Mouse (Mus musculus): ENCODE data around the gene Sox6. TPM values are rescaled to one million over a fixed set of nuclear protein-coding genes. Genes with fewer than 3 reads are reported as not detected.

Gene Sox6
- polyA plus RNA-seq, 1 experiment: 4.6 TPM

DNA sequence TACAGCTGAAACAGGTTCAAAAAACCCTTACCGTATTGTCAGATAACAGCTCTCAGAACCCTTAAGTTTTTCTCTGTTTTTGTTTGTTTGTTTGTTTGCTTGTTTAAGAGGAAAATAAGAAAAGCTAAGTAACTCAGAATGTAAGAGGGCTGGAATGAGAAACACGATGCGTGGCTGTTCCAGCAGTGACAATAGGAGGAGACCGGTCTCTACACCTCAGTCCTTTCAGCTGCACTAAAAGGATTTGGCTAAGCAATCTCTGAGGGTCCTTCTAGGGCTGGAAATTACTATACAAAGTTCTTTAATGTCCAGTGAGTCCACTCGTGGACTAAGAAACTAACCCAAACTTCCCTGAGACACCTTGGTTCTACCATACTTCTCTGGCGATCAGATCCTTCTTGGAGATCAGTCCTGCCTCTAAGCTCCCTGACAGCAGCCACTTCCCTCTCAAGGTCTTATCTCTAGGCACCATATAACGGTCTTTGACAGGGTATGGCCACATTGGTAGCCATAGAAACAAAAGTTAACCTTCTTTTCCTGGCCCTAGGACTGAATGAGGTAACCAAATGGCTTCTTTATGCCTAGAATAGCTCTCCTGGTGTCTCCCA, 488.3 kb downstream of the Sox6 start:
- Histone ChIP-seq H3K4me3 (replicated peaks; ENCODE audit: insufficient read depth, low read depth, low read length) (no peak overlapping the region), H3K4me1 (ENCODE audit: control insufficient read depth, insufficient read depth, low read length) (no peaks in the 10 kb centered on the region), H3K27me3 (ENCODE audit: control insufficient read depth, insufficient read depth, low read length) (no peaks in the 10 kb centered on the region), H3K27ac (ENCODE audit: insufficient read depth, low read length) (no peak overlapping the region)
- WGBS: 78% methylated on average over 7 of the region's 7 CpGs
- no peak for TF ChIP-seq POLR2A (IDR thresholded peaks at IDR 0.05; ENCODE audit: borderline replicate concordance, insufficient read depth, low read length)
- TF ChIP-seq CTCF (IDR thresholded peaks at IDR 0.05; ENCODE audit: borderline replicate concordance, insufficient read depth, low read depth, low read length): no peak
- DNase-seq: no peak

DNA sequence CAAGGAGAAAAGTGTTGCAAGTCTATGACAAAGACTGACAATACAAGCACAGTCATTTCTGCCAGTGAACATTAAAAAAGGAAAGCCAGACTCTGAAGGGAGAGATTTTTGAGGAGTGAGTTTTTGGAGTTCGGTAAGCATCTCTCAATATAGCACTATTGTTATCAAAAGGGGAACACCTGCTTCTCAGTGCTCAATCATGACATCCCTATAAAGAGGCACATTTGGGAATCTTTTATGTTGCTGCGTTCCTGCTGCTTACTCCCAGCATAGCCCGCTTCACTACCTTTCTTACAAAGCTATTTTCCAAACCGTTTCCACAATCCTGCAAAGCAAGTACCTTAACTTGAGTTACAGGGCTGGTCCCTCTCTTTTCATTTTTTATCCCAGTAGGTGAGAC, 488.9 kb downstream of the Sox6 start:
- Histone ChIP-seq H3K4me3 (replicated peaks; ENCODE audit: insufficient read depth, low read depth, low read length) (no peak overlapping the region), H3K4me1 (ENCODE audit: control insufficient read depth, insufficient read depth, low read length) (no peaks in the 10 kb centered on the region), H3K27ac (ENCODE audit: insufficient read depth, low read length) (no peak overlapping the region), H3K27me3 (ENCODE audit: control insufficient read depth, insufficient read depth, low read length) (no peaks in the 10 kb centered on the region)
- WGBS: 90% methylated on average over 4 of the region's 4 CpGs
- TF ChIP-seq POLR2A (IDR thresholded peaks at IDR 0.05; ENCODE audit: borderline replicate concordance, insufficient read depth, low read length): no peak
- no peak for TF ChIP-seq CTCF (IDR thresholded peaks at IDR 0.05; ENCODE audit: borderline replicate concordance, insufficient read depth, low read depth, low read length)
- no peak for DNase-seq

DNA sequence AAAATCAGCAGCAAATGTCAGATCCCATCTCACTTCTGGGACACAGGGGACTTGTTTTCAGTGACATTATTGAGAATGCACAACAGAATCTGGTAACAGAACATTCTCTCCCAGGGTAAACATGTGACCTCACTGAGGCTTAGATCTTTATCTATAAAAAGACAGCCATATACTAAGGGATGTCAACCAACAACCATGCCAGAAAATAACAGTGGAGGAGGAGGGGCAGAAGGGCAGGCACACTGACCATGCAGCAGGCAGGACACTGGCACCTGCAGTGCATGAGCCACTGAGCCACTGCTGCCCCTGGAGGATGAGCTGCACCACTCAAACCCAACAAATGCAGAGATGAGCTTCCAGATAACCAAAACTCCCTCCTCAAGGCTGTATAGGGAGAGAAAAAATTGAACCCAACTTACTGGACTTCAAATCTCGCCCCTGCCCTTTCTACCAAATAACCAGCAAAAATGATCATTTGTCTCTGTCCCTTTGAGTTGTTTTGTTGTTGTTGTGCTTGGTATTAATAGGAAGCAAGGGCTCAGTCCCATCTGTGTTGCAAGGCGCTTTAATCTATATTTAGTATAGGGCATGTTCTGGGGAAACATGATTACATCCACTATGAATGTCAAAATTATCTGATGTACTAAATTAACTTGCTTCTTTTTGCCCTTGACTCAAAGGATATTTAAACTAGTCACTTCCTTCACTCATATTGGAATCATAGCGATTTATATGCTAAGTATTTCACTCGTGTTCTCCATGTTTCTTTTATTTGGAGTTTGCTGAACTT, 492.8 kb downstream of the Sox6 start:
- H3K4me1 ChIP-seq (ENCODE audit: control insufficient read depth, insufficient read depth, low read length): no peaks in the 10 kb centered on the region
- no peak for DNase-seq
- TF ChIP-seq POLR2A (IDR thresholded peaks at IDR 0.05; ENCODE audit: borderline replicate concordance, insufficient read depth, low read length) (no peak), CTCF (IDR thresholded peaks at IDR 0.05; ENCODE audit: borderline replicate concordance, insufficient read depth, low read depth, low read length) (no peak)
- H3K27me3 ChIP-seq (ENCODE audit: control insufficient read depth, insufficient read depth, low read length): no peaks in the 10 kb centered on the region
- H3K4me3 ChIP-seq (replicated peaks; ENCODE audit: insufficient read depth, low read depth, low read length): no peak overlapping the region
- WGBS: 91% methylated on average over 4 of the region's 4 CpGs
- no peak overlapping the region for H3K27ac ChIP-seq (ENCODE audit: insufficient read depth, low read length)

DNA sequence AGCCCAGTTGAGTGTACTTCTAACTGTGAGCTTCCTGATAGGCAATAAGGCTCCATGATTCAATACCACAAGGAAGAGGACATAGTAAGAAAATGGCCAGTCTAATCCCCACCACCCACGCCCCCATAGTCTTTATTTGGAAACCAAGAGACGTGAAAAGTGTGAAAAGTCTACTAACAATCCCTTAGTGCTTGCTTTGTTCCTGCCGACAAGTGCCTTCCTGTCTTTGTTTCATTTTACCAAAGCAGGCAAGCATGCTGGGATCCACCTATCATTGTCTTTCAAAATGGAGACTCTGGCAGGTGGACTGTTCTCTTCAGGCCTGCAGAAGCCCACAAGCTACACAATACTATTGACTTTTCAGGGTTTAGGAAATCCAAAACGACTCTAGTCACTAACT, 495.0 kb downstream of the Sox6 start:
- Histone ChIP-seq H3K4me1 (ENCODE audit: control insufficient read depth, insufficient read depth, low read length) (no peaks in the 10 kb centered on the region), H3K27ac (ENCODE audit: insufficient read depth, low read length) (no peak overlapping the region), H3K27me3 (ENCODE audit: control insufficient read depth, insufficient read depth, low read length) (no peaks in the 10 kb centered on the region), H3K4me3 (replicated peaks; ENCODE audit: insufficient read depth, low read depth, low read length) (no peak overlapping the region)
- TF ChIP-seq CTCF (IDR thresholded peaks at IDR 0.05; ENCODE audit: borderline replicate concordance, insufficient read depth, low read depth, low read length) (no peak), POLR2A (IDR thresholded peaks at IDR 0.05; ENCODE audit: borderline replicate concordance, insufficient read depth, low read length) (no peak)
- WGBS: 67% methylated on average over 4 of the region's 4 CpGs
- no peak for DNase-seq

DNA sequence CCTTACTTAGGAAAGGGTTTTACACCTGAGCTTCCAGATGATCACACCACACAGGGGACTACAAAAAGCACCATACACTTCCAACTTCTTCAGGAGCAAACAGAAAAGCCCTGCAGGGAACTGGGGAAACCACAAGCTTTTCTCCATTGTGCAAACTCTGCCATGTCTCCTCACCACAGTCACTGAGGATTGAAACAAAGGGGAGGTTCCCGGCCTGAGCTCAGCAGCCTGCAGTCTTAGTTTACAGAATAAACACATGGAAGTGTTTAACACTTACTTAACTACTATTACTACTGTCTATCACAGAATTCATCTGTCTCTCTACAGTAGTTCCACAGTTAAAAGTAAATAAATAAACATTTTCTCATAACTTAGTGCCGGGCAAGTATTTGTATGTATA, 498.3 kb downstream of the Sox6 start:
- no peak overlapping the region for H3K27ac ChIP-seq (ENCODE audit: insufficient read depth, low read length)
- H3K4me3 ChIP-seq (replicated peaks; ENCODE audit: insufficient read depth, low read depth, low read length): no peak overlapping the region
- H3K27me3 ChIP-seq (ENCODE audit: control insufficient read depth, insufficient read depth, low read length): no peaks in the 10 kb centered on the region
- H3K4me1 ChIP-seq (ENCODE audit: control insufficient read depth, insufficient read depth, low read length): no peaks in the 10 kb centered on the region
- WGBS: 62% methylated on average over 2 of the region's 2 CpGs
- no peak for DNase-seq
- TF ChIP-seq POLR2A (IDR thresholded peaks at IDR 0.05; ENCODE audit: borderline replicate concordance, insufficient read depth, low read length) (no peak), CTCF (IDR thresholded peaks at IDR 0.05; ENCODE audit: borderline replicate concordance, insufficient read depth, low read depth, low read length) (no peak)

DNA sequence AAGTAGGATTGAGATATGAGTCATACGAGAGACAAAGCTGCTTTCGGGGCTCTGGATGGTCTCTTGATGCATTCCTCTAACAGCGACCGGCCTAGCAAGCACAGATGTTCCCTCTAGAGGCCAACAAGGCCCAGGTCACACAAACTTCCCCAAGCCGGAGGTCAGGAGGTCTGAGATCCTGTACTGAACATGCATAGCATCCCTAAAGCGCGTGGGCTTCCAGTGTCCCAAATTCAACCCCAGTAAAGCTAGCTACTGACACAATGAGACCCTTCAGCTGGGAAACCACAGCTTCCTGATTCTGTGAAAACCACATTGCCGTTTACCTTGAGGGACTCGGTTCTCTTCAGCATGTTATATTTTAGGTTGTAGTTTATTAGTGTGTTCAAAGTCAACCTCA, 499.6 kb downstream of the Sox6 start:
- WGBS: 88% methylated on average over 9 of the region's 9 CpGs
- no peak for DNase-seq
- TF ChIP-seq CTCF (IDR thresholded peaks at IDR 0.05; ENCODE audit: borderline replicate concordance, insufficient read depth, low read depth, low read length) (no peak), POLR2A (IDR thresholded peaks at IDR 0.05; ENCODE audit: borderline replicate concordance, insufficient read depth, low read length) (no peak)
- Histone ChIP-seq H3K4me1 (ENCODE audit: control insufficient read depth, insufficient read depth, low read length) (no peaks in the 10 kb centered on the region), H3K27me3 (ENCODE audit: control insufficient read depth, insufficient read depth, low read length) (no peaks in the 10 kb centered on the region), H3K27ac (ENCODE audit: insufficient read depth, low read length) (no peak overlapping the region), H3K4me3 (replicated peaks; ENCODE audit: insufficient read depth, low read depth, low read length) (no peak overlapping the region)

DNA sequence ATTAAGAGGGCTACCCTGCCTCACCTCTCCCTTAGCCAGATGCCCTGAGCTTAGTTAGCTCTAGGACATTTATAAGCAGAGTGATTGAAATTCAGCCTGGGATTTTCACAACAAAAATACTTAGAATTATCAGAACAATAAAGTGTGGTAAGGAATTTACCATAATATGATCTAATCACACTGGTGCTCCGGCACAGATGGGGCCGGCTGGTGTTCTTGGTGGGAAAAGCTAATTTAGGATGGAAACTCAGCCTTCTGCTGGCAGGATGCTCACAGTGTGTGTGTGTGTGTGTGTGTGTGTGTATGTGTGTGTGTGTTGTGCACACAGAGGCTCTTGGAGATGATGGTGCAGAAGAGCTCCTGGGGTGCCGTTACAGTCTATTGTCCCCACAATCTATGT, 501.0 kb downstream of the Sox6 start:
- Histone ChIP-seq H3K27me3 (ENCODE audit: control insufficient read depth, insufficient read depth, low read length) (no peaks in the 10 kb centered on the region), H3K4me1 (ENCODE audit: control insufficient read depth, insufficient read depth, low read length) (no peaks in the 10 kb centered on the region), H3K27ac (ENCODE audit: insufficient read depth, low read length) (no peak overlapping the region), H3K4me3 (replicated peaks; ENCODE audit: insufficient read depth, low read depth, low read length) (no peak overlapping the region)
- WGBS: 74% methylated on average over 3 of the region's 3 CpGs
- TF ChIP-seq CTCF (IDR thresholded peaks at IDR 0.05; ENCODE audit: borderline replicate concordance, insufficient read depth, low read depth, low read length) (no peak), POLR2A (IDR thresholded peaks at IDR 0.05; ENCODE audit: borderline replicate concordance, insufficient read depth, low read length) (no peak)
- no peak for DNase-seq

DNA sequence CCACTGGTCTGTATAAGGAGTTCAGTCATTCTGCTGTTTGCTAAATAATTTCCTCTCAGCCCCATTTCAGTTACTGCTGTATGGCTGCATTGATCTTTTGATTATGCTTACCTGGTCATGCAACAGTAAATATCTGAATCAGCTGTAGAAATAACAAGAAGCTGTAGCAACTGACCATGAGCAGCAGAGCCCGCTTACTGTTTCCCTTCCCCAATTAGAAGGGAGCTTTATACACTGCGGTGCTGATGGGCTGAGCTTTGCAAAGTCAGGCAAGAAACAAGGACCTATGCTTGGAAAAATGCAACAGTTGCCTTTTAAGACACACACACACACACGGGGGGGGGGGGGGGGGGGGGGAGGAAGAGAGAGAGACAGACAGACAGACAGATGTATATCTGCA, 502.1 kb downstream of the Sox6 start:
- TF ChIP-seq CTCF (IDR thresholded peaks at IDR 0.05; ENCODE audit: borderline replicate concordance, insufficient read depth, low read depth, low read length) (no peak), POLR2A (IDR thresholded peaks at IDR 0.05; ENCODE audit: borderline replicate concordance, insufficient read depth, low read length) (no peak)
- Histone ChIP-seq H3K27ac (ENCODE audit: insufficient read depth, low read length) (no peak overlapping the region), H3K4me1 (ENCODE audit: control insufficient read depth, insufficient read depth, low read length) (no peaks in the 10 kb centered on the region), H3K27me3 (ENCODE audit: control insufficient read depth, insufficient read depth, low read length) (no peaks in the 10 kb centered on the region; the same call in 1 of the 2 replicates), H3K4me3 (replicated peaks; ENCODE audit: insufficient read depth, low read depth, low read length) (no peak overlapping the region)
- no peak for DNase-seq
- WGBS: 72% methylated on average over 3 of the region's 3 CpGs

Measured in cerebellum, adult 2 months (tissue).